Mouse (Mus musculus) skeletal muscle tissue, adult 2 months (tissue): ENCODE results near the gene Cacfd1.
A peak's percentile ranks its signal among the peaks of the same experiment; 100 is the strongest.

Experiments used
- DNase-seq: peaks from one replicate; pipeline ENCODE4 v3.0.0-alpha.2; 2012; ENCODE audit warnings: low read depth, low spot score

Cacfd1 gene

GRCm38 (mm10) chr2:27009714-27010244 is at the start of gene Cacfd1:
Gene Cacfd1 (plus strand): TSS chr2:27009926.
- DNase-seq: peak; percentile 79

DNA sequence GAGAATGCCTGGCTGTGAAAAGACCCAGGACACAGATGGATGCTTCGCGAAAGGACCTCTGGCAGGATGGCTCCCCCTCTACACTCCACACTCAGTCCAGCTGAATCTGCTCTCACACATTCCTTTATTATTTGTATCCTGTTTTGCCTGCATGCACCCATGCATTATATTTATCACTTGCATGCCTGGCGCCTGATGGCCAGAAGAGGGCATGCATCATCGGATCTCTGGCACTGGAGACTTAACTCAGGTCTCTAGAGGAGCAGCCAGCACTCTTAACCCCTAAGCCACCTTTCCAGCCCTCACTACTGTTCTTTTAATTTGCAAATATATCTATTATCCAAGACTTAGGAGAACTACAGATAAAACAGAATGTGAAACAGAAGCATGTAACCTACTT is 49.0 kb upstream of the Cacfd1 start:
- no peak for DNase-seq

DNA sequence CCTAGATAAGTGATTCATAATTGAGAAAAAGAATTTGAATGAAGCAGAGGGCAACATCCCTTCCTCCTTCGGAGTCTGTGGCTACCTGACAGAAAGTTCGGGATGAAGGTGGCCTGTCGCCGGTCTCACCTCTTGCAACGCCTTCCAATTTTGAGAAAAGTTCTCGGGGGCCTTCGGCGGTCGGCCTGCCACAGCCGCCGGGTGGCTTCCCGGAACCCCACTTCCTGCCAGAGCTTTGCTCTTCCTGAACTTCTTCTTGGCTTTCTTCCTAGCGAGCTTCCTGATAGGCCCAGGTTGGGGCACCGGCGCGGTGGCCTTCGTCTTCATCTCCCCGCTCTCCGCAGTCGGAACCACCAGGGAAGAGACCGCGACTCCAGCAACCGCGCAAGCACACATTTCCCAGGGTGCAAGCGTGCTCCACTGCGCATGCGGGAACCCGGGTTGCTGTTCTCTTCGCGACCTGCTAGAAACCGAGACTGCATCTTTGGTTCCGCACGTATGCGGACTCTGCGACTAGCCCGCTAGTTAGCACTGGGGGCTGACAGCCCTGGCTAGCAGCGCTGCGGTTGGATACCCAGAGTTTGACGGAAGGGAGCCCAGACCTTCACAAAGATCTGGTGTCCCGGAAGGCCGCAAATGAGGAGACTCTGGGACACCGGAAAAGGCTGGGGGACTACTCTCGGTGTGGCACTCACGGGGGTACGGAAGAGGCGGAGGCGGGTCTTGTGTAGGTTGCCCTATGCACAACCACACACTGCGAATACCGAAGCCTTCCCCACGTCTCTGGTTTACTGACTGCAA is 45.6 kb upstream of the Cacfd1 start, which contains the start of gene Rexo4:
TSS of gene Rexo4 (minus strand) at position 464 of the 801 bp plus-strand sequence.
- peak; percentile 94 for DNase-seq

GRCm38 (mm10) chr2:26964724-26965370 is 44.9 kb upstream of the Cacfd1 start:
- DNase-seq: no peak

DNA sequence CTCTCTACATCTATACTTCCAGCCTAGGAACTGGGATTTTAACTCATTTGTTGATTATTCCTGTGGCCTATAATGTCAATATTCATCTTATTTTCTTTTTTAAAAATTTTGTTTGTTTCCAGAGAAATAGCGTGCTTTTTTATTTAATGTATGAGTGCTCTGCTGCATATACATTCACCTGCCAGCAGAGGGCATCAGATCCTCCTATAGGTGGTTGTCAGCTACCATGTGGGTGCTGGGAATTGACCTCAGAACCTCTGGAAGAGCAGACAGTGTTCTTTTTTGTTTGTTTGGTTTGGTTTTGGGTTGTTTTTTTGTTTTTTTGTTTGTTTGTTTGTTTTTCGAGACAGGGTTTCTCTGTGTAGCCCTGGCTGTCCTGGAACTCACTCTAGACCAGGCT is 42.5 kb upstream of the Cacfd1 start:
- no peak for DNase-seq

DNA sequence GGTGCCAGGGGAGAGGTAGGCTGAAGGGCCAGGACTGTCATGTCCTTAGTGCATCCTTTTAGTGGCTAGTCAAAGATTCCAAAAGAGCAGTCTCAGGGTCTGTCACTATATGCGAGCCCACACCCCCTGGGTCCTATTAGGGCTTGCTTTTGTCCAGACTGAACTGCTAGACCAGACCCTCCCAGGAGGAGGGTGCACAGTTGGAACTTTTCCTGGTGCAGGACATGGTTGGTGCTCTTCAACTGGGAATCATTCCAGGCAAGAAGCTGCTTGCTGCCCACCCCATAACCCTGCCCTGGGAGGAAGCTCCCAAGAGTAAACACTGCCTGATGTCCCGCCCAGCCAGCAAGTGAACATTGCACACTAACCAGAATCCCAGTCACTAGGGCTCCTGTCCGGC is 36.6 kb upstream of the Cacfd1 start, which contains the start of gene Adamts13:
TSS of gene Adamts13 (plus strand) at position 301 of the 400 bp plus-strand sequence.
- DNase-seq: no peak

DNA sequence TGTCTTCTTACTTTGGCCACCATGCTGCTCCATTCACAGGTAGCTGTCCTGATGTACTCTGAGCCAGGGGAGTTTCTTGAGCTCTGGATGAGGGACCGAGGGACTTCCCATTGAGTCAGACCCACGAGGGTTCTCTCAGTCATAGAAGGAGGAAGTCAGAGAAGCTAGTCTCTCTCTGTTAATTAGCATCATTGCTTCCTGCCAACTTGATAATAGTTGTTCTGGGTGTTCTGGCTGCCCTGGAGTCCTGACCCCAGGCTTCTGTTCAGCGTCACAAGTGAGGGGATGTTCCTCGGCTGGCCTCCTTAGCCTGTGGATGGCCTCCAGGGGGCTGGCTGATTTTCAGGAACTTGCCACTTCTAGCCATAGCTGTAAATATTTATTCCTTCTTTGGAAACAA is 35.8 kb upstream of the Cacfd1 start:
- DNase-seq: no peak

DNA sequence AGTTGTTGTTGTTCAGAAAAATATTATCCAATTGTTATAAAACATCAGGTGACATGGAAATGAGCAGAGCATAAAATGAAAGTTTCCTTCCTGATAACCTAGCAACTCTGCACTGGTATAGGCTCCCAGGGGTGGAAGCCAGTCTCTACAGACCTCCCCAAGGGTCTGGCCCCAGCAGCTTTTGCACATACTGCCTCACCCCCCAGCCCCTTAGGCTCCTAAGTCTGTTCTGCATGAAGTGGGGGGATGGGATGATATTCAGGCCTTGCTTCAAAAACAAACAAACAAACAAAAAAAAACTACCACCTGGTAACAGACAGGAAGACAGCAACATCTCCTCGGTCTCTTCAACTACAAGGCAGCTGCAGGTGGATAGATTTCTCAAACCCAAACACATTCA is 29.4 kb upstream of the Cacfd1 start:
- DNase-seq: no peak

GRCm38 (mm10) chr2:26984179-26984578 is 25.5 kb upstream of the Cacfd1 start:
- DNase-seq: no peak

DNA sequence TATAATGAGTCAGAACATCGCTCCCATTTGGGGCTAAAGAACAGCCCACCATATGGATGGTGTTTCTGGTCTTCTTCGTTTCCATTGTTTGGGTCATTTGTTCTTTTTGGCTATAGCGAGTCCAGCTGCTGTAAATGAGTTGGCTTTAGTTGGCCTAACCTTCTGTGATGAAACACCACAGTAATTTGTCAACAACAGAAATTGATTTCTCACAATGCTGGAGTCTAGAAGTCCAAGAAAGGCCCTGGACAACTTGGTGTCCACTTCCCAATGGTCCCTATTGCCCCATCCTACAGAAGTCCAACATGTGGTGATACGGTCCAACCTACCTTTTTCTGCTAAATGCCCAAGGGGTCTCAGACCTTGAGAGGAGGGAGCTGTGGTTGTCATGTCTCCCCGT is 25.1 kb upstream of the Cacfd1 start:
- DNase-seq: no peak

- DNase-seq: no peak
Observed at GRCm38 (mm10) chr2:26993936-26994335, 15.8 kb upstream of the Cacfd1 start.

DNA sequence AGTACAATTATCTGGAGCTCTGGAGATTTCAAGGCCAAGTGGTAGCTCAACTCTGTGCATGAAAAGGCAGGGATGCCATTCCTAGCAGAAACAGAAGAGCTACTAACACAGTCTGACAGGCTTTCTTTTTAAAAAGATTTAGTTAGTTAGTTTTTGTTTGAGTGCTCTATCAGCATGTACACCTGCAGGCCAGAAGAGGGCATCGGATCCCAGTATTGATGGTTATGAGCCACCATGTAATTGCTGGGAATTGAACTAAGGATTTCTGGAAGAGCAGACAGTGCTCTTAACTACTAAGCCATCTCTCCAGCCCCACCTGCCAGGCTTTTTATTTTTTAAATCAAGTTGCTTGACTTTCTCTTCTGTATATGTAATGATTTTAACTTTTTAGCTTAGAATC is 12.2 kb upstream of the Cacfd1 start:
- DNase-seq: no peak

GRCm38 (mm10) chr2:26997993-26998392 is 11.7 kb upstream of the Cacfd1 start:
- no peak for DNase-seq

DNA sequence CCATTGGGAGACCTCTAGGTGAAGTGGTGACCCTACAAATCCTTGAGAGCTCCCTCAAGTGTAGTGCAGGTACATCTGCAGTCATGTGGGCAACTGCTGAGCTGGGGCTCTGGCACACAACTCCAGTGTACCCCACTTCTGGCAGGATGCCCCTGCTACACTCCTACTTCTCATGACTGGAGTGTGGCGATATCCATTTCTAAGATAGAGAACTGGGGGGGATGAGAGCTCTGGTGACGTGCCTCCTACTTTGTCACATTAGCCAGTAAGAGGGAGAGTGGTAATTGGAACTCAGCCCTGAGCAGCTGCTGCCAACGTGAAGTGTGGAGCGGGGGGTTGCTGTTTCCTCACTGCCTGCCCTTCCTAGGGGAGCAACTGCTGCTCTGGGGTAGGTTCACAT is 3.5 kb upstream of the Cacfd1 start:
- no peak for DNase-seq

DNA sequence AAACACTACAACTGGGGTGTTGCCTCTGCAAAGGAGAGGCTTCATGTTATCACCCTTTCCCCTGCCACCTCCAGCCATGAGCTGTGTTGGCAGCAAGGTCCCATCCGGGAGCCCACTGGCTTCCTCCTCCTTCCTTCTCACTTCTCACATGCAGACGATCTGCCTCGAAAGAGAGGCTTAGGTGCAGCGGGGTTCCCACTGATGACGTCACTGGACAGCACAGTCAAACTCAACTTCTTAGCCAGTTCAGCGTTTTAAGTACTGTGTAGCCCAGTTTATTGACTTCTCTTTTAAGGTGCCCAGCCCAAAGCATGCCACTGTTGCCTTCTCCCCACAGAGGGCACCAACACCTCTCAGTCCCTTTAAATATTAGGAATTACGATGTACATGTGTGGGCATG is 2.0 kb upstream of the Cacfd1 start:
- no peak for DNase-seq

- DNase-seq: peak; percentile 61
Observed at GRCm38 (mm10) chr2:27017802-27018201, 8.1 kb downstream of the Cacfd1 start.

DNA sequence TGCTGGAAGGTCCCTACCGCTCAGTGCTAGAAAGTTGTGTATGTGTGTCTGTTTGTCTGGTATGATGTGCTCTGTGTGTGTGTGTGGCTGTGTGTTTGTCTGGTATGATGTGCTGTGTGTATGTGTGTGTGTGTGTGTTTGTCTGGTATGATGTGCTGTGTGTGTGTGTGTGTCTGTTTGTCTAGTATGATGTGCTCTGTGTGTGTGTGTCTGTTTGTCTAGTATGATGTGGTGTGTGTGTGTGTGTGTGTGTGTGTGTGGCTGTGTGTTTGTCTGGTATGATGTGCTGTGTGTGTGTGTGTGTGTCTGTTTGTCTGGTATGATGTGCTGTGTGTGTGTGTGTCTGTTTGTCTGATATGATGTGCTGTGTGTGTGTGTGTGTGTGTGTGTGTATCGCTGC is 9.8 kb downstream of the Cacfd1 start:
- DNase-seq: no peak

- DNase-seq: no peak
Observed at GRCm38 (mm10) chr2:27021103-27021502, 11.4 kb downstream of the Cacfd1 start.

- no peak for DNase-seq
Observed at GRCm38 (mm10) chr2:27022612-27023011, 12.9 kb downstream of the Cacfd1 start.

DNA sequence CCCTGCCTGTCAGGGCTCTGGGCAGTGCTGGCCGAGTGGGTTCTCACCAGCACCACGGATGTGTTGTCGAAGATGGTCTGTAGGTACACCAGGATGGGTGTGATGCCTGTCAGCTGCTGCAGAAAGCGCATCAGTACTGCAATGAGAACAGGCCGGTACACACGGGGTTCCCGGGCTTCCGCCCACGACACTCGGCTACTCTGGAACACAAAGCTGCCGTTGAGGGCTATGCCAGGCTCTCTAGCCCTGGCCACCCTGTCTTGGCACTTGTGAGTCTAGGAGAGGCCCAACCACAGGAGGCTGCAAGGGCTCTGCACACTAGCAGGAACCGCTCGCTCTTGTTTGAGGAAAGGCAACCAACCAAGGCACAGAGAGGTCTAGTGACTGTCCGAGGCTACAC is 14.4 kb downstream of the Cacfd1 start:
- DNase-seq: no peak

GRCm38 (mm10) chr2:27025545-27025944 is 15.8 kb downstream of the Cacfd1 start:
- no peak for DNase-seq

DNA sequence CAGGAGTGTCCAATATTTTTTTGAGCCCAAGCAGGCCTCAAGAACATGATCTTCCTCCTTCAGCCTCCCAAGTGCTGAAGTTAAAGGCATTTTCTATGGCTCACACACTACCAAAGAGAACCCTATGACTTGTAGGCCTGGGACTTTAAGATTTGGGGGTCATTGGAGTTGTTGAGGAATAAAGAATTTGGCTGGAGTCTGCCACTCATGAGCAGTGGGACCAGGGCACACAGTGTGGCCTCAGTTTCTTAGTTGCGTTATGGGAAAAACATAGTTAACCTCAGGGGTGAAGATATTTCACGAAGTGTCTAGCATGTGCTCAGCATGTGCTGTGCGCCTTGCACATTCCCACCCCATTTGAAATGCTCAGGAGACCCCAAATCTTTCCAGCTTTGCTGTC is 16.6 kb downstream of the Cacfd1 start:
- no peak for DNase-seq
